Mouse (Mus musculus) layer of hippocampus, postnatal 10 days (tissue): Measurements from ENCODE around the gene Cfap299. TPM values are rescaled to one million over a fixed set of nuclear protein-coding genes. Genes with fewer than 3 reads are reported as not detected.

Source experiments
- DNase-seq, 2 experiments: peaks; one replicate each; pipeline ENCODE4 v3.0.0; 2021; ENCODE audit warnings: low spot score in 2 of 2
- microRNA-seq, 2 experiments: library from miRNA; unstranded; fragments of <30 nt; microRNA quantifications; one replicate each; pipeline ENCODE4 v1.2.0; 2021
- total RNA-seq, 2 experiments: library from RNA; stranded (reverse); gene quantifications; 2 replicates each; pipeline ENCODE4 v1.2.3; 2021

Gene Cfap299
- total RNA-seq, 2 experiments from 2014 or later: 2.2 TPM; not detected in 1

GRCm38 (mm10) chr5:98806492-98806891, 477.4 kb downstream of the Cfap299 start:
- DNase-seq: no peak

GRCm38 (mm10) chr5:98807022-98807421, 477.9 kb downstream of the Cfap299 start:
- DNase-seq: no peak

- DNase-seq: no peak
Measured at GRCm38 (mm10) chr5:98807953-98808352, 478.8 kb downstream of the Cfap299 start.

GRCm38 (mm10) chr5:98812380-98812779, 483.3 kb downstream of the Cfap299 start:
- no peak for DNase-seq

GRCm38 (mm10) chr5:98815269-98815668, 486.2 kb downstream of the Cfap299 start:
- no peak for DNase-seq

- no peak for DNase-seq
Measured at GRCm38 (mm10) chr5:98833760-98834159, 504.7 kb downstream of the Cfap299 start.

GRCm38 (mm10) chr5:98834300-98834699, 505.2 kb downstream of the Cfap299 start:
- DNase-seq: no peak

GRCm38 (mm10) chr5:98842600-98843310, 513.7 kb downstream of the Cfap299 start:
- DNase-seq: no peak

GRCm38 (mm10) chr5:98844664-98845063, 515.6 kb downstream of the Cfap299 start:
- no peak for DNase-seq

Small RNA genes within 50 kb of the gene (microRNA-seq; reads per million reads assigned to microRNA genes)
- 0 reads per million in 2 experiments for gene Mir703

Other genes starting within 250 kb of the Cfap299 start
- 10 to 100 TPM; 45.0 to 55.4 TPM for gene Prdm8, start 162.1 kb upstream of the Cfap299 start, total RNA-seq
- 1 to 10 TPM; 2.8 to 3.8 TPM for gene Fgf5, start 75.1 kb upstream of the Cfap299 start, total RNA-seq
- gene Gm11111, start 223.4 kb downstream of the Cfap299 start, total RNA-seq: not detected